Mouse (Mus musculus) spleen, postnatal 36 days (tissue): ENCODE measurements around the gene Nob1.

Source experiments
- DNase-seq, 2 experiments: peaks; one replicate each; pipeline ENCODE4 v3.0.0; 2022; ENCODE audit warnings: low spot score in 2 of 2, mixed read lengths in 1 of 2

The Nob1 gene

DNA sequence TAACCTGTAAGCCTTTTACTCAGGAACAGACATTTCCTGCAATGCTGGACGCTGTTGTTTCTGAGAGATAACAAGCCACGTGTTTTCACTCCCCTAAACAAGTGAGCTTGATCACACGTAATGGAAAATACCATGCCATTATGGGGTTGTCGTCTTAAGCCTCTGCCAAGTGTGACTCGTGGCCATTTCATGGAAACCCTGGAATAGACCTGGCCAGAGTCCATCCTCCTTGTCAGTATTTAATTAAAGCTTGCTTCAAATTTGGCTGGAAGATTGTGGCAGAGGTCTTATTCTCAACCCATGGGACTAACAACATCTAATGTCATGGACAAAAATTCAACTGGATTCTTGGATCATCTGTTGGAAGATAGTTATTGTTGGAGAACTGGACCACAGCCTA is 38.7 kb downstream of the Nob1 start:
- peak in 1 of 2 experiments; percentile 10 for DNase-seq

DNA sequence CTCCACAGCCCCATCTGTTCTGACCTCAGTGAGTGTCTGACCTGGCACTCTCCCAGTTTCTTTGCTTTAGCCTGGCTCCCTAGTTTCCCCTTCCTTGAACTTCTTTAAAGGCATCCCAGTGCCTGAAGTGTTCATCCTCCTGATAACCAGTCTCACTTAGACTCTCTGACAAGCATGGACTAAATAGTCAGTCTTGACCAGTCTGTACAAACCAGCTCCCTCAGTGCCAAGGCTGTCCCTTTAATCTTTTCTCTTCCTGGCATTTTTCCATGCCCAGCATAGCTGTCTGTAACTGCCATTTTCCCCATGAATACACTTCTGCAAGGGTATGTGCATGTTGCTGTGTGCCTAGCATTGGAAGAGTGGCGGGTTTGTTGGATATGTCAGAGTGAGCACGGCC is 39.8 kb downstream of the Nob1 start:
- no peak for DNase-seq

DNA sequence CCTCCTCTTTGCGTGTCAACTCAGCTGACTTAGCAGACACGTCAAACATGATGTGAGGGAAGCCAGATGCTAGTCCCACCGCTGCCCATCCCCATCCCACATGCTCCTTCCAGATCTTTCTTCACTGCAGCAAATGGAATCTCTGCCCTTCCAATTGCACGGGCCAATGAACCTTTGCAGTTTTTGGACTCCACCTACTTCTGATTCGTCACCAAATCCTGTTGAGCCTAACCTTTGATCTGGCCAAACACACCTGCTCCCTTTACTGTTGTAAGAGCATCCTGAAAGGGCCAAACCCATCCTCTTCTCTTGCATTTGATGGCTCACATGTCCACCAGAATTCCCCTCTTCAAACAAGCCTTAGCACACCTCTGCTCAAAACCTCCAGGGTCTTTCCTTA is 40.2 kb downstream of the Nob1 start:
- no peak for DNase-seq

DNA sequence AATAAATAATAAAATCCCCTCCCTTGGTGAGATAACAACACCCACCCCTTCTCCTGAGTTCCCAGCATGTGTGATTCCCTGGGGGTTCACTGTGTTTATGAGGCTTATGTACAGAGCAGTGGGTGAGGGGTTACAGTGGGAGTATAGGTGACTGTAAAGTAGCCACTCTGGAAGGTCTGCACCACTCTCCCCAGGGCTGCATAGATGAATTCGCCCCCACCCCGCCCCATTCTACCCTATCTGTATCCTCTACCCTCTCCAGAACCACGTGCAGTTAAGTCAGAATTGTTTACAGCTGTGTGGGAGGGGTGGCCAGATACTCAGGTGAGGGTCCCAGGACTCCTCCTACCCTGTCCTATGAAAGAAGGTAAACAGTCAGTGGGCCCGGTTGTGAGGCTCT is 42.0 kb downstream of the Nob1 start:
- no peak for DNase-seq

DNA sequence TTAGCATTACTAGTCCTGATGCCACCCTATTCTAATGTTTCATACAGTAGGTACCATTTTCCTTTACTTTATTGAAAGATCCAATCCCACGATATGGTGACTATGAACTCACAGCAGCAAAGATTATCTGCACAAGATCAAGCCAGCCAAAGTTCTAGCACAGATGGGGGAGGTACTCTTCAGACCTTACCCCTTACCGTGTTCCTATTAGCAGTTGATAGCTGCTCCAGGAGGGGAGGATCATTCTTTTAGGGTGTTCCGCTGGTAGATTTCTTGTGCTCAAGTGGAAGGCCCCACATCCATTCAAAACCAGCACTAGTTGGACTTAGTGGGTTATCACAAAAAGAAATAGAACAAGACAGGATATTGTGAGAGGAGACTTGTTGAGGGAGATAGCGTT is 43.2 kb downstream of the Nob1 start:
- no peak for DNase-seq

DNA sequence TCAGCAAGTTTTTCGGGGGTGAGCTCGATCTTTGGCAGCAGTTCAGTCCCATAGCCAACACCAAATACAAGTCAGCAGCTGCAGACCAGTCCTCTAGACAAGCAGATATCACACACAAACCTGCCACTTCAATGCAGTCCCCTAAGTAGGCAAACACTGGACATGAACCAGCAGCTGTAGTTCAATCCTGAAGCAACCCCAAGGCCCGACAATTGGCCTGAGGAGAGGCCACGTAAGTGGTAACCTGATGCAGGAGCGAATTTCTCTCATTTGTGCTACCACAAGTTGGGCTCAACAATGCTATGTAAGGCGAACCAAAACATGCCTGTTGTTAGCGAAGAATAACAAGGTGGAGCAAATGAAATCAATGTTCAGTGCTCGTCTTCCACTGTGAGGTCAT is 44.1 kb downstream of the Nob1 start:
- DNase-seq: no peak

DNA sequence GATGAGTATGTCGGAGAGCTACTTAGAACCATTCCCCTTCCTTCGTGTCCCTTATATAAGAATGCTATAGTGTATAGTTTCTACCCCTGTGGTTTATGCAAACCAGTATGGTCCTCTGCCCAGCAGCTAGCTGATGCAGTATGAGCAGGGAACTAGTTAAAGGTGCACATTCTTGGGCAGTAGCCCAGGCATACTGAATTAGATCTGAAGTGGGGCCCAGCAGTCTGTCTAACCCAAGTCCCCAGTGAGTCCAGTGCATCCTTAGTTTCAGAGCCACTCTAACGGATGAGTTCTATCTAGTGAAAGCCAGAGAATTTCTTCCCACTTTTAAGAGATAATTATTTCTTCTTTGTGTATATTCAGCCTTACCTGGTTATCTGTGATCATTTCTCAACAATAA is 47.5 kb downstream of the Nob1 start:
- DNase-seq: no peak

DNA sequence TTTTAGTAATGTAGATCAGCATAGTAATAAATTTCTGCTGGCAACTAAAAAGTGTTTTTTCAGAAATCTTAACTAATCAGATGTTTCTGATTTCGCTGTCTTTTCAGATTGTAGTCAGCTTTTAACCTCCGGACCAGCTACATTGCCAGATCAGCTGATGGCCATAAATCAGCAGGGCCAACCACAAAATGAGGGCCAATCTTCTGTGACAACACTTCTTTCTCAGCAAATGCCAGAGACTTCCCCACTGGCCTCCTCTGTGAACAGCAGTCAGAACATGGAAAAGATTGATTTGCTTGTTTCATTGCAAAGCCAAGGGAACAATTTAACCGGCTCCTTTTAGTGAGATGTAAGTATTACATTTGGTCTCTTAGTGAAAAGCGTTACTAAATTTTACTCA is 54.5 kb downstream of the Nob1 start:
- no peak for DNase-seq
